Comparison of ENCODE assay signal across 8 mouse cellular contexts in the genomic region with DNA sequence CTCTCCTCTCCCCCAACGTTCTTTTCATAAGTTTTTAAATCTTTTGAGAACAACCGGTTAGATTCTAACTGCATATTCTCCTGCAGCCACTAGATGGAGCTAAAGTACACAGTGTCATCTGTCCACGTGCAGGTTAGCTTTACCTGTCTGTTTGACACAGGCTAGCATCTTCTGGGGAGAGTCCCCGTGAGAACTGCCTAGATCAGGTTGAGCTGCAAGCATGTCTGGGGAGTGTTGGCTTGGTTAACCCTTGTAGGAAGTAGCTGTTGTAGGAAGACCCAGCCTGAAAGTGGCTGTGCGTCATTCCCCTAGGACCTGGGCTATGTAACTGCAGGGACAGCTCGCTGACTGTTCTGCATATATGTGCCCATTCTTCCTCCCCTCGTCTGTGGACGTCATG.
A peak's percentile ranks its signal among the peaks of the same experiment; 100 is the strongest.
DNase-seq lines count a peak whose midpoint lies in the region; ATAC-seq and TF ChIP-seq lines count a peak whose summit lies in the region.
"Had no signal": no experiment of that assay in that cellular context is flagged by ENCODE, and none has a peak within 500 bp of the region (broad histone marks: within the 10 kb centered on the region; RNA-seq: fewer than 3 reads in every experiment).

No protein-coding gene starts in this region.

- TF ChIP-seq CTCF in lung, adult 2 months (IDR thresholded peaks at IDR 0.05; ENCODE audit: insufficient read depth, low read length): peak; percentile 39; the same call in 1 of the 2 replicates

- no peak overlapping the region for H3K4me2 ChIP-seq in midbrain, embryonic 11.5 days
- H3K4me2 ChIP-seq: liver, embryonic 13.5 days had no signal

- H3K4me3 ChIP-seq in lung, adult 2 months (replicated peaks; ENCODE audit: extremely low read depth, low read depth, low read length): no peak overlapping the region
- no peak overlapping the region for H3K4me3 ChIP-seq in midbrain, embryonic 11.5 days (ENCODE audit: low read depth, low read length)
- H3K4me3 ChIP-seq: liver, embryonic 13.5 days had no signal

- 27% methylated on average over 8 of the region's 8 CpGs for WGBS in lung, adult 2 months
- 33% methylated on average over 8 of the region's 8 CpGs for WGBS in midbrain, embryonic 11.5 days

- peak; percentile 43 for ATAC-seq in common myeloid progenitor, adult 5-6 weeks (replicated peaks; ENCODE audit: low read depth, poor library complexity, severe bottlenecking)
- no peak for ATAC-seq in midbrain, embryonic 11.5 days (ENCODE audit: low FRiP score)

- no peaks in the 10 kb centered on the region for H3K36me3 ChIP-seq in midbrain, embryonic 11.5 days (ENCODE audit: control insufficient read depth, insufficient read depth, low read length)
- H3K36me3 ChIP-seq: liver, embryonic 13.5 days had no signal

- no peaks in the 10 kb centered on the region for H3K9me3 ChIP-seq in midbrain, embryonic 11.5 days (ENCODE audit: control insufficient read depth, low read length)
- H3K9me3 ChIP-seq: liver, embryonic 13.5 days had no signal

- H3K27me3 ChIP-seq in midbrain, embryonic 11.5 days (ENCODE audit: control insufficient read depth, insufficient read depth, low read length): no peaks in the 10 kb centered on the region
- H3K27me3 ChIP-seq: liver, embryonic 13.5 days had no signal

- no peak for TF ChIP-seq POLR2A in lung, adult 2 months (IDR thresholded peaks at IDR 0.05; ENCODE audit: borderline replicate concordance, extremely low read depth, low read depth, low read length)

- no peak overlapping the region for H3K9ac ChIP-seq in midbrain, embryonic 11.5 days (ENCODE audit: low read length)
- H3K9ac ChIP-seq: liver, embryonic 13.5 days had no signal

- DNase-seq in lung, adult 2 months: peak; percentile 20
- DNase-seq in lung, adult 18-20 months: no peak
- DNase-seq in R1 (ENCODE audit: low read depth, low spot score): peak; percentile 55
- DNase-seq in kidney, adult 9 months: peak; percentile 34
- peak; percentile 92 for DNase-seq in midbrain, embryonic 11.5 days (ENCODE audit: low spot score, missing footprints)
- peak; percentile 19 for DNase-seq in thymus, postnatal 36 days
- DNase-seq: liver, embryonic 13.5 days had no signal

- no peaks in the 10 kb centered on the region for H3K4me1 ChIP-seq in lung, adult 2 months (ENCODE audit: control insufficient read depth, insufficient read depth, low read length)
- H3K4me1 ChIP-seq in midbrain, embryonic 11.5 days (ENCODE audit: control insufficient read depth, insufficient read depth, low read length): no peaks in the 10 kb centered on the region

- no peak overlapping the region for H3K27ac ChIP-seq in midbrain, embryonic 11.5 days (ENCODE audit: low read depth, low read length)
- H3K27ac ChIP-seq: liver, embryonic 13.5 days had no signal

Comparison
In these comparisons a context has a peak if more than half of its experiments do, and no peak if none do; other contexts are left out.
1. DNase-seq: peak in lung, adult 2 months (single experiment), R1 (single experiment), kidney, adult 9 months (single experiment), midbrain, embryonic 11.5 days (single experiment) and thymus, postnatal 36 days (2 of 2); none in lung, adult 18-20 months (0 of 2).